Mouse (Mus musculus) c-Kit-positive CD71-positive TER-119-positive erythroid progenitor cells, embryonic 14.5 days (primary cell): Measurements from ENCODE around the gene Axin1.
"Not testable (repeated sequence)": the region's sequence is repeated elsewhere in the genome, so short reads cannot be mapped to it uniquely, and the experiment has no call there.

ENCODE experiments used
- DNase-seq: peaks from one replicate; pipeline ENCODE4 v3.0.0-alpha.2; 2013; ENCODE audit warnings: low spot score

The Axin1 gene

GRCm38 (mm10) chr17:26119766-26120710 lies 18.4 kb upstream of the Axin1 start:
- DNase-seq: no peak

GRCm38 (mm10) chr17:26122431-26123140 lies 15.9 kb upstream of the Axin1 start:
- no peak for DNase-seq

- DNase-seq: peak; percentile 93
Observed at GRCm38 (mm10) chr17:26123267-26123684, 15.2 kb upstream of the Axin1 start, which contains the start of gene Mrpl28. Gene Mrpl28 (plus strand): TSS chr17:26123500.

DNA sequence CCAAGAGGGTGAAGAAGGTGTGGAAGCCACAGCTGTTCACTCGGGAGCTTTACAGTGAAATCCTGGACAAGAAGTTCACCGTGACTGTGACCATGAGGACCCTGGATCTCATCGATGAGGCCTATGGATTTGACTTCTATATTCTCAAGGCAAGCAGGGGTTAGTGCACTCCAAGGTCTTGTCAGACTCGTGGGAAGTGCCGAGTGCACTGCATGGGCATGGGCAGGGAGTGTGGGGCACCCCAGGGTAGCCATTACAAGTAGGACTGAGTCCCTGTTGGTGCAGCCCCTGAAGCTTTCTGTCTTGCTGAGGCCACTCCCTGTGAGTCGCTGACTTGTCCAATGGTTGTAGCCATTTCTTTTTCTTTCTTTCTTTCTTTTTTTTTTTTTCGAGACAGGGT lies 13.9 kb upstream of the Axin1 start:
- no peak for DNase-seq

GRCm38 (mm10) chr17:26125226-26125625 lies 13.3 kb upstream of the Axin1 start:
- no peak for DNase-seq

- DNase-seq: no peak
Observed at GRCm38 (mm10) chr17:26131062-26131732, 7.3 kb upstream of the Axin1 start.

DNA sequence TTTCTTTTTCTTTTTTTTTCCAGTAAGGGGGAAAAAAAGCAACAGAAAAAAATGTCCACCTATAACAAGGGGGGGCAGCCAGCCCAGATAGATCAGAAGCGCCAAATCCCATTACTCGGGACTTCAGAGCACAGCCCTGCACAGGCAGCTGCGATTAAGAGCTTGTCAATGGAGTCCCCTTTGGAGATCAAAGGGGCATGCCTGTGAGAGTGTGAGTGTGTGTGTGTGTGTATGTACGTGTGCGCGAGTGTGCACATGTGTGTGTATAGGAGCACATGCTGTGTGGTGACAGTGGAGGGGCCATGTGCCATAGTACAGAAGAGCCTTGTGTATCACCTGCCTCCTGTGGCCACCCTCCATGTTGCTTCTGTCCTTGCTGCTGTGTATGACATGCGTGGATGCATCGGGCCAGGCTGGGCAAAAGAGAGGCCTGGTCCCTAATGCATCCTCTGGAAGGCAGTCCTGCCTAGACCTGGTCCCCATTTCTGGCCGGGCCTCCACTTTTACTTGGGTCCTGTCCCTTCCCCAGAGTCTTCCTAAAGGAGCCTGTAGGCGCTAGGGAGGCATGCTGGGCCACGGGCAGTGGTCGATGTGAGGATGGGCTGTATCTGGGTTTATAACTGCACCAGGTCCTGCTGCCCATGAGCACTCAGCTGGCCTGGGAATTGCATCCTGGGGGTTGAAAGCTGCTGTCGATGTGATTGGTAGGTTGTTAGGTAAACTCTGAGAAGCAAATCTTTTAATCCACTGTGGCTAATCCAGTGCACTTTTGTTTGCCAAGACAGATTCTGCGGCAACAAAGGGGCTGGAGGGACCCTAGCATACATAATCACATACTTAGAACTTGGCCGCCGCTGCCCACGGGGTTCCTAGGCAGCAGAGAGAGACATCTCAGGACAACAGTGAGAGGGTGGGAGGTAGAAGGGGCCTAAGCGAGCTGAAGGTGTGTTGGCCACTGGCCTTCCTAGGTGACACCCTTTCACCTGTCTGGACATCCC lies 6.3 kb upstream of the Axin1 start:
- no peak for DNase-seq

DNA sequence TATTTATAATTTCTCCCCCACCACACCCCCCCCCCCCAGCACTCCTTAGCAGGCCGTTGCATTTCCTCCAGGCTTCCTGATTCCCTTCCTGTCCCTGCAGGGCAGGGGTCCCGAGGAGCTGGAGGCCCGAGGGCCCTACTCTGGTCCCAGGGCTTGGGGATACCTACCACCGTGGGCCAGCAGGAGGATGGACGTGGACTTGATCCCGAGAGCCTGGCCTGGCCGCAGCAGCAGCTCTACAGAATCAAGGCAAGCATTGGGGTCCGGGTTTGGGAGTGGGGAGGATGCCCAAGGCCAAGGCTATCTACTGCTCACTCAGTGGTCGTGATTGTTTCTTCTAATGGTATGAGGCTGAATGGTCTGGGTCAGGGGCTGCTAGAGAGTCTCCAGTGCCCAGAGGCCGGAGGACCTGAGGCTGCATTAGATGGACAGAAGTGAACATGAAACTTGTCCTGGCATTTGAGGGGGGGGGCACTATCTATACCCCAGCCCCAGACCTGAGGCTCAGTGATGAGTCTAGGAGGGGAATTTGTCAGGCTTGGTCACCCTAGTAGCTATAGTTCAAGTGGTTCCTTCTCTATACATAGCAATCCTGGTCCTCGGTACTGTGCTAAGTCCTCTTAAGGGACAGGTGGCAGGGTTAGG lies 1.3 kb upstream of the Axin1 start:
- DNase-seq: no peak

DNA sequence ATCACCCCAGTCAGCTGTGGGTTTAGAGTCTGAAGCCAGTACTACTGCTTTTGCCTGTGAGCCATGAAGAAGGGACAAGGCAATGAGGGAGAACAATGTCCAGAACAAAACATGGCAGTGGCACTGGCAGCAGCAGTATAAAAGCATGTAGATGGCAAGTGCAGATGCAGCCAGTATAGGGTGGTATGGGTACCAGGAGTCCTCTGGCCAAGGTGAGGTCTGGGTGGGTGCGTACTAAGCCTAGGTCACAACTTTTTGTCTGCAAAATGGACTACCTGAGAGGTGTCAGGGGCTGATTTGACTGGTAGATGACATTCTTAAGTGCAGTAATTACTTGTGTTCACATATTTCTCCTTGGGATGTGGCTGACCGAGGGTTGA lies 747 bp upstream of the Axin1 start:
- DNase-seq: no peak

DNA sequence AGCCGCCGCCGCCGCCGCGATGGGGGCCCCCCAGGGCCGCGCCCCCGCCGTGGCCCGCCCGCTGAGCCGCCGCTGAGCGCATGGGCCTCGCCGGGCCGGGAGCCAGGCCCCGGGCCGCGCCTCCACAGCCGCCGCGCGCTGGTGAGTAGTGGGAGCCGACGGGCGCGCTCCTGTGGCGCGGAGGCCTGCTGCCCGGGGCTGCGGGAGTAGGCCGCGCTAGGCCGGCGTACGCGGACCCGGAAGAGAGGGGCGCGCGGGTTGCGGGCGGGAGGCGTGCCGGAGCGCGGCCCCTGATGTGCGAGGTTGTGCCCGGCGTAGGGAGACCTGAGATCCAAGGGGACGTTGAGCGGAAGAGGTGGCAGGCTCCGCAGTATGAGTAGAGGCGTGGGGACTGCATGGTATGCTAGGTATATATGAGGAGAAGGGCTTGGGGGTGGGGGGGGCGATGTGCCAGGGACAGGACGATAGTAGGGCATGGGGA lies 453 bp downstream of the Axin1 start:
- no peak for DNase-seq

- DNase-seq: no peak
Observed at GRCm38 (mm10) chr17:26142796-26143195, 4.3 kb downstream of the Axin1 start.

DNA sequence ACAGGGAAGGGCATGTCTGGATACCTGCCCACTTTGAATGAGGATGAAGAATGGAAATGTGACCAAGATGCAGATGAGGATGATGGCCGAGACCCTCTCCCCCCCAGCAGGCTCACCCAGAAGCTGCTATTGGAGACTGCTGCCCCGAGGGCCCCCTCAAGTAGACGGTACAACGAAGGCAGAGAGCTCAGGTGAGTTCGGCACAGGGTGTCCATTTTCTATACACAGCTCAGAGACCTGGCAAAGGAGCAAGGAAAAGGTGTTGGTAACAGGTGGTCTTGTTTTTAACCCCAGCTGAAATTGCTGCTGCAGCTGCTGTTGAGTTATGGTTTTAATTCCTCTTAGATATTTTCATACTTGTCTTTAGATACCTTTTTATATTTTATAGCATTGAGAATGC lies 4.9 kb downstream of the Axin1 start:
- no peak for DNase-seq

DNA sequence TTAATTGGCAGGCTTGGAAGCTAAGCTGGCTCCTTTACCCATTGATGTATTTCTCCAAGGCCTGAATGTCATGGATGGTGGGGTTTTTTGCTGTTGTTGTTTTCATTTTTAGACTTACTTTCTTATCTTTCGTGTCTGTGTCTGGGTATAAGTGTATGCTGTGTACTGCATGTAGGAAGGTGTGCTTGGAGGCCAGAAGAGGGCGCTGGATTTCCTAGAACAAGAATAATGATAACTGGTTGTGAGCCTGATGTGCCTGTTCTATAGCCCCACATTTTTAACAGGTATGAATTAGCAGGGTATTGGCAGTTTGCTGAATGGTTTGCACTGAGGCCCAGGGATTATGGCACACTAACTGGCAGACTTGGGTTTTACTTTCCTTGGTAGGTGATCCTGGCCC lies 10.6 kb downstream of the Axin1 start:
- no peak for DNase-seq

DNA sequence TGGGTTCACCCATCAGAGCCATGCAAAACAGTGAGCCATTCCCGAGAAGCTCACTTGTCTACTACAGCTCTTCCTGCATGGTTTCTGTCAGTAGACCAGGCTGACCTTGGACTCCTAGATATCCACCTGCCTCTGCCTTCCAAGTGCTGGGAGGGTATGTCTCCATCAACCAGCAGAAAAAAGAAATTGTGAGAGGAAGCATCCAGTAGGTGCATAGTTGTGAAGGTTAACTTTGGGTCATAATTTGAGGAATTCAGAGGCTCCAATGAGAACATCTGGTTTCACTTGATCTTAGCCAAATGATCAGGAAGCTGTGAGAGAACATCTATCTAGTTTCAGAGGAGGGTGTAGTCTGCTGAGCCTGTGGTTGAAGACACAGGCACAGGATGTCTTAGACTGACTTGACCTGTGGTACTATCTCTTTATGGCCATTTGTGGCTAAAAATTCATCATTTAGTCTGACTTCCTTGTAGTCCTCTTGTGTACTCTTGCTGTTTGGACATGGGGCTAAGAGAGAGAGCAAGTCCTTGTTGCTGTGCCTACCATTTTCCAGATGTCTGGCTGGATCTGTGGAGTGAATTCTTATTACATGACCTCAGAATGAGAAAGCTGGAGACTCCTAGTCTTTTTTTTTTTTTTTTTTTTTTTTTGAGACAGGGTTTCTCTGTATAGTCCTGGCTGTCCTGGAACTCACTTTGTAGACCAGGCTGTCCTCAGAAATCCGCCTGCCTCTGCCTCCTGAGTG lies 13.6 kb downstream of the Axin1 start:
- DNase-seq: no peak

GRCm38 (mm10) chr17:26162736-26163135 lies 24.2 kb downstream of the Axin1 start:
- no peak for DNase-seq

DNA sequence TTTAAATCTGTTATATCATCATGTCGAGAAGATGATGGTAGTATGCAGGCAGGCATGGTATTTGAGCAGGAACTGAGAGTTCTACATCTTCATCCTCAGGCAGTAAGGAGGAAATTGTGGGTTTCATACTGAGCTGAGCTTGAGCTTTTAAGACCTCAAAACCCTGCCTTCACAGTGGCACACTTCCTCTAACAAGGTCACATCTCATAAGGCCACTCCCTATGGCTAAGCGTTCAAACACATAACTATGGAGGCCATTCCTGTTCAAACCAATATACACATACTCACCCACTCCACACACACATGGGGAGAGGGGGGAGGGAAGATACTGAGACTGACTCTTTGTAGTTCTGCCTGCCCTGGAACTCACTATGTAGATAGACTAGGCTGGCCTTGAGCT lies 29.6 kb downstream of the Axin1 start:
- no peak for DNase-seq

- DNase-seq: not testable (repeated sequence)
Observed at GRCm38 (mm10) chr17:26175248-26175647, 36.8 kb downstream of the Axin1 start.

- no peak for DNase-seq
Observed at GRCm38 (mm10) chr17:26178611-26179010, 40.1 kb downstream of the Axin1 start.

DNA sequence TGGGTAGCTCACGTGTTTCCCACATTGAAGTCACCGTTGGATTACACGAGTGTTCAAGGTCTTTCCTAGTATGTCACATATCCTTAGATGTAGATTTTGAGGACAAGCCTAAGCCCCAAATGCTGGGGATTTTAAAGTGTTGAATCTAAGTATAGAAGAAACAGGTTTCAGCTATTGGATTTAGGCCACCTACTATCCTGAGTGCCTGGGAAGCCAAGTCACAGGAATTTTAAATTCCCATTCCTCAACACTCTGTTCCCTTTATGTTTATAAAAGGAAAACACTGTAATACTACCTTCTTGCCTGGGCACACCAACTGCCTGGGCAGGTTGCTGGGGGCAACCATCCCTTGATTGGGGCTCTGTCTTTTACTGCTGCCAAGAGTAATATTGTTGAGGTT lies 42.7 kb downstream of the Axin1 start:
- no peak for DNase-seq

DNA sequence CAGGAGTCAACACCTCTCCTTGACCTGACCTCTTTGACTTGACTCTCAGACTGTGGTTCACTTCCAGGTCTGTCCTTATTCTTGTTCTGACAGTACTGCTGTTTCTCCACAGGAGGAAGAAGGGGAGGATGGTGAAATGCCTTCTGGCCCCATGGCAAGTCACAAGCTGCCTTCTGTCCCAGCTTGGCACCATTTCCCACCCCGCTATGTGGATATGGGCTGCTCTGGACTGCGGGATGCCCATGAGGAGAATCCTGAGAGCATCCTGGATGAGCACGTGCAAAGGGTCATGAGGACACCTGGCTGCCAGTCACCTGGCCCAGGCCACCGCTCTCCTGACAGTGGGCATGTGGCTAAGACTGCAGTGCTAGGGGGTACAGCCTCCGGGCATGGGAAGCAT lies 49.1 kb downstream of the Axin1 start:
- no peak for DNase-seq
